Mouse (Mus musculus): ENCODE measurements around the gene A430078G23Rik. TPM values are rescaled to one million over a fixed set of nuclear protein-coding genes. Genes with fewer than 3 reads are reported as not detected.

The A430078G23Rik gene
- polyA plus RNA-seq, 2 experiments = 0.33 to 0.36 TPM

GRCm38 (mm10) chr8:3412816-3413215 lies 59.6 kb downstream of the A430078G23Rik start:
- no peaks in the 10 kb centered on the region for H3K36me3 ChIP-seq (replicated peaks; ENCODE audit: control insufficient read depth, insufficient read depth, low read depth)

GRCm38 (mm10) chr8:3414639-3415190 lies 61.5 kb downstream of the A430078G23Rik start:
- DNase-seq (ENCODE audit: low read depth in 3 of 3, low spot score in 3 of 3) (no peak), ATAC-seq (ENCODE audit: insufficient read depth) (no peak)
- Histone ChIP-seq H3K36me3 (replicated peaks; ENCODE audit: control insufficient read depth, insufficient read depth, low read depth) (no peaks in the 10 kb centered on the region), H3K4me2 (ENCODE audit: low read depth) (no peak overlapping the region), H3K4me1 (replicated peaks; ENCODE audit: control insufficient read depth in 2 of 2, insufficient read depth in 2 of 2, low read length in 1 of 2) (peaks cover 31 to 59% of the 10 kb centered on the region in 2 experiments), H3K4me3 (ENCODE audit: insufficient read depth in 1 of 2, low read depth in 2 of 2, low read length in 2 of 2) (no peak overlapping the region), H3K9ac (replicated peaks) (no peak overlapping the region), H3K9me3 (ENCODE audit: control insufficient read depth, low read length) (no peaks in the 10 kb centered on the region), H3K27me3 (ENCODE audit: control insufficient read depth, insufficient read depth, low read length) (no peaks in the 10 kb centered on the region), H3K27ac (no peak overlapping the region)
- TF ChIP-seq CTCF (IDR thresholded peaks at IDR 0.05; ENCODE audit: low read depth) (no peak), EP300 (IDR thresholded peaks at IDR 0.05; ENCODE audit: low read depth) (no peak)
- 62% methylated on average over 6 of the region's 6 CpGs for WGBS (ENCODE audit: insufficient replicate concordance)

More at GRCm38 (mm10) chr8:3412816-3413215, 59.6 kb downstream of the A430078G23Rik start:
- ATAC-seq (ENCODE audit: insufficient read depth) (no peak), DNase-seq (ENCODE audit: low read depth in 3 of 3, low spot score in 3 of 3) (no peak)
- H3K4me2 ChIP-seq (ENCODE audit: low read depth) = no peak overlapping the region
- 67% methylated on average over 1 of the region's 1 CpGs for WGBS (ENCODE audit: insufficient replicate concordance)
- no peaks in the 10 kb centered on the region for H3K9me3 ChIP-seq (ENCODE audit: control insufficient read depth, low read length)
- TF ChIP-seq CTCF (IDR thresholded peaks at IDR 0.05; ENCODE audit: low read depth) (no peak), EP300 (IDR thresholded peaks at IDR 0.05; ENCODE audit: low read depth) (no peak)
- H3K9ac ChIP-seq (replicated peaks) = no peak overlapping the region
- no peaks in the 10 kb centered on the region for H3K27me3 ChIP-seq (ENCODE audit: control insufficient read depth, insufficient read depth, low read length)
- no peak overlapping the region for H3K27ac ChIP-seq
- H3K4me1 ChIP-seq (replicated peaks; ENCODE audit: control insufficient read depth in 2 of 2, insufficient read depth in 2 of 2, low read length in 1 of 2) = peaks cover 32 to 65% of the 10 kb centered on the region in 2 experiments
- no peak overlapping the region for H3K4me3 ChIP-seq (ENCODE audit: insufficient read depth in 1 of 2, low read depth in 2 of 2, low read length in 2 of 2)

- H3K27me3 ChIP-seq (ENCODE audit: control insufficient read depth, insufficient read depth, low read length) = no peaks in the 10 kb centered on the region
- H3K4me1 ChIP-seq (replicated peaks; ENCODE audit: control insufficient read depth in 2 of 2, insufficient read depth in 2 of 2, low read length in 1 of 2) = peaks cover 31 to 59% of the 10 kb centered on the region in 2 experiments
- no peak overlapping the region for H3K9ac ChIP-seq (replicated peaks)
- no peak overlapping the region for H3K4me2 ChIP-seq (ENCODE audit: low read depth)
- no peaks in the 10 kb centered on the region for H3K36me3 ChIP-seq (replicated peaks; ENCODE audit: control insufficient read depth, insufficient read depth, low read depth)
- H3K9me3 ChIP-seq (ENCODE audit: control insufficient read depth, low read length) = no peaks in the 10 kb centered on the region
- TF ChIP-seq CTCF (IDR thresholded peaks at IDR 0.05; ENCODE audit: low read depth) (no peak), EP300 (IDR thresholded peaks at IDR 0.05; ENCODE audit: low read depth) (no peak)
- 47% methylated on average over 4 of the region's 4 CpGs for WGBS (ENCODE audit: insufficient replicate concordance)
- no peak for ATAC-seq (ENCODE audit: insufficient read depth)
- H3K27ac ChIP-seq = no peak overlapping the region
- H3K4me3 ChIP-seq (ENCODE audit: insufficient read depth in 1 of 2, low read depth in 2 of 2, low read length in 2 of 2) = no peak overlapping the region
- no peak for DNase-seq (ENCODE audit: low read depth in 3 of 3, low spot score in 3 of 3)
These were observed 62.0 kb downstream of the A430078G23Rik start for GRCm38 (mm10) chr8:3415259-3415658.

- 79% methylated on average over 6 of the region's 6 CpGs for WGBS (ENCODE audit: insufficient replicate concordance)
These were observed 62.4 kb downstream of the A430078G23Rik start for GRCm38 (mm10) chr8:3415661-3416060.

GRCm38 (mm10) chr8:3416846-3417245 lies 63.6 kb downstream of the A430078G23Rik start:
- TF ChIP-seq EP300 (IDR thresholded peaks at IDR 0.05; ENCODE audit: low read depth) = no peak
- no peak for TF ChIP-seq CTCF (IDR thresholded peaks at IDR 0.05; ENCODE audit: low read depth)
- whole genome bisulfite sequencing (ENCODE audit: insufficient replicate concordance) = 59% methylated on average over 4 of the region's 4 CpGs
- H3K27ac ChIP-seq = no peak overlapping the region
- DNase-seq (ENCODE audit: low read depth in 3 of 3, low spot score in 3 of 3) = no peak
- H3K9me3 ChIP-seq (ENCODE audit: control insufficient read depth, low read length) = no peaks in the 10 kb centered on the region
- H3K36me3 ChIP-seq (replicated peaks; ENCODE audit: control insufficient read depth, insufficient read depth, low read depth) = no peaks in the 10 kb centered on the region
- H3K4me3 ChIP-seq (ENCODE audit: insufficient read depth in 1 of 2, low read depth in 2 of 2, low read length in 2 of 2) = no peak overlapping the region
- H3K4me2 ChIP-seq (ENCODE audit: low read depth) = no peak overlapping the region; the same call in 1 of the 2 replicates
- H3K4me1 ChIP-seq (replicated peaks; ENCODE audit: control insufficient read depth in 2 of 2, insufficient read depth in 2 of 2, low read length in 1 of 2) = peaks cover 20 to 45% of the 10 kb centered on the region in 2 experiments
- H3K9ac ChIP-seq (replicated peaks) = no peak overlapping the region
- no peaks in the 10 kb centered on the region for H3K27me3 ChIP-seq (ENCODE audit: control insufficient read depth, insufficient read depth, low read length)
- no peak for ATAC-seq (ENCODE audit: insufficient read depth)

More at GRCm38 (mm10) chr8:3415661-3416060, 62.4 kb downstream of the A430078G23Rik start:
- H3K9me3 ChIP-seq (ENCODE audit: control insufficient read depth, low read length) = no peaks in the 10 kb centered on the region
- peaks cover 31 to 57% of the 10 kb centered on the region in 2 experiments for H3K4me1 ChIP-seq (replicated peaks; ENCODE audit: control insufficient read depth in 2 of 2, insufficient read depth in 2 of 2, low read length in 1 of 2)
- H3K9ac ChIP-seq (replicated peaks) = no peak overlapping the region
- ATAC-seq (ENCODE audit: insufficient read depth) = no peak
- no peaks in the 10 kb centered on the region for H3K36me3 ChIP-seq (replicated peaks; ENCODE audit: control insufficient read depth, insufficient read depth, low read depth)
- TF ChIP-seq CTCF (IDR thresholded peaks at IDR 0.05; ENCODE audit: low read depth) (no peak), EP300 (IDR thresholded peaks at IDR 0.05; ENCODE audit: low read depth) (no peak)
- no peak overlapping the region for H3K4me2 ChIP-seq (ENCODE audit: low read depth)
- no peak overlapping the region for H3K4me3 ChIP-seq (ENCODE audit: insufficient read depth in 1 of 2, low read depth in 2 of 2, low read length in 2 of 2)
- no peak for DNase-seq (ENCODE audit: low read depth in 3 of 3, low spot score in 3 of 3)
- no peak overlapping the region for H3K27ac ChIP-seq
- no peaks in the 10 kb centered on the region for H3K27me3 ChIP-seq (ENCODE audit: control insufficient read depth, insufficient read depth, low read length)

All from liver, embryonic 14.5 days (tissue).